Mouse (Mus musculus) embryonic fibroblast, embryonic 13.5 days (primary cell): ENCODE measurements around the gene 1700003E16Rik.

Experiments used
- CTCF ChIP-seq: IDR thresholded peaks from 2 replicates; pipeline ENCODE4 v1.5.1; 2011; ENCODE audit warnings: mild to moderate bottlenecking, control low read depth, low read length, moderate library complexity, borderline replicate concordance; ENCODE audit not compliant: insufficient read depth
- POLR2A ChIP-seq: IDR thresholded peaks from 2 replicates; pipeline ENCODE4 v1.6.1; 2011; ENCODE audit warnings: low read depth, mild to moderate bottlenecking, control low read depth, low read length, moderate library complexity

- TF ChIP-seq CTCF (peak; percentile 34; the same call in 1 of the 2 replicates), POLR2A (no peak)
Measured at GRCm38 (mm10) chr6:83162701-83163100, 6.5 kb downstream of the 1700003E16Rik start.
